Mouse (Mus musculus) ES-Bruce4 (cell line): ENCODE measurements around the gene Tmprss9. TPM values are rescaled to one million over a fixed set of nuclear protein-coding genes. Genes with fewer than 3 reads are reported as not detected.

Experiments
- H3K27ac ChIP-seq: 2 replicates; pipeline ENCODE4 v1.5.1; 2012; ENCODE audit warnings: low read length, inconsistent platforms; ENCODE audit not compliant: insufficient read depth
- H3K27me3 ChIP-seq: 2 replicates; pipeline ENCODE4 v1.6.1; 2012; ENCODE audit warnings: mild to moderate bottlenecking, low read length, inconsistent platforms; ENCODE audit not compliant: control insufficient read depth, poor library complexity, insufficient read depth, severe bottlenecking
- H3K36me3 ChIP-seq: 2 replicates; pipeline ENCODE4 v1.6.1; 2012; ENCODE audit warnings: inconsistent platforms, mild to moderate bottlenecking, low read length, moderate library complexity; ENCODE audit not compliant: control insufficient read depth, poor library complexity, insufficient read depth, severe bottlenecking
- H3K4me1 ChIP-seq: one replicate; pipeline ENCODE4 v1.8.1; 2011; ENCODE audit warnings: low read length; ENCODE audit not compliant: control insufficient read depth, insufficient read depth
- H3K4me3 ChIP-seq: 2 replicates; pipeline ENCODE4 v1.5.1; 2011; ENCODE audit warnings: low read depth, mild to moderate bottlenecking, low read length
- H3K9ac ChIP-seq: 2 replicates; pipeline ENCODE4 v1.6.1; 2012; ENCODE audit warnings: low read depth, mild to moderate bottlenecking, inconsistent platforms; ENCODE audit not compliant: poor library complexity, severe bottlenecking
- H3K9me3 ChIP-seq: replicated peaks from 2 replicates; pipeline ENCODE4 v1.6.1; 2012; ENCODE audit warnings: mild to moderate bottlenecking, low read length, inconsistent platforms; ENCODE audit not compliant: control insufficient read depth, poor library complexity, insufficient read depth, severe bottlenecking
- CTCF ChIP-seq: IDR thresholded peaks from one replicate; pipeline ENCODE4 v1.8.1; 2011; ENCODE audit warnings: low read depth, low read length
- EP300 ChIP-seq: IDR thresholded peaks from 2 replicates; pipeline ENCODE4 v1.6.1; 2011; ENCODE audit warnings: low read depth, low read length; ENCODE audit not compliant: insufficient read depth
- POLR2A ChIP-seq: IDR thresholded peaks from one replicate; pipeline ENCODE4 v1.8.1; 2011; ENCODE audit warnings: low read length; ENCODE audit not compliant: insufficient read depth
- polyA plus RNA-seq: library from polyadenylated mRNA; stranded (reverse); fragments of >200 nt; gene quantifications from 2 replicates; pipeline ENCODE4 v1.2.4, GENCODE M21; 2011; ENCODE audit warnings: low read depth; ENCODE audit not compliant: missing spikeins, insufficient read depth, insufficient read length

Tmprss9 gene
- polyA plus RNA-seq, 1 experiment, result 0.22 TPM

DNA sequence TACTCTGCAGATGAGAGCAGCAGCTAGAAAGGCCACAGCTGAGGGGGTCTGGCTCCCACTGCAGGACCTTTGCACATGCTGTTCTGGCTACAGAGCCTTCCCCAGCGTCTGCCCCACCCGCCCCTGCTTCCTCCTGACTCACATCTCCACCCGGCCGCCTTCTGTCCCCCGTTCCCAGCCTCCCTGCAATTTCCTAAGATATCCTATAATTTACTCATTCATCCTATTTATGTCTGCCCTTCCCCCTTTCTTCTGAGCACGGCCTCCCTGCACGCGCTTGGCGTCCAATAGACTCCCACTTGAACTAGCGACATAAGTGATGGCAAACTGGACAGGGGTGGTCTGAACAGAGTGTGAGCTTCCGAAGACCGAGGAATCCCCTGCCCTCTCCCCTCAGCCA is 25.9 kb upstream of the Tmprss9 start:
- H3K9me3 ChIP-seq, result no peaks in the 10 kb centered on the region
- peaks cover 3% of the 10 kb centered on the region for H3K4me1 ChIP-seq
- H3K27ac ChIP-seq, result no peak overlapping the region
- H3K4me3 ChIP-seq, result no peak overlapping the region
- TF ChIP-seq POLR2A (no peak), EP300 (no peak), CTCF (no peak)
- H3K36me3 ChIP-seq, result no peaks in the 10 kb centered on the region
- no peak overlapping the region for H3K9ac ChIP-seq
- no peaks in the 10 kb centered on the region for H3K27me3 ChIP-seq

- H3K4me1 ChIP-seq, result peaks cover 3% of the 10 kb centered on the region
- no peak overlapping the region for H3K27ac ChIP-seq
- H3K27me3 ChIP-seq, result no peaks in the 10 kb centered on the region
Observed at GRCm38 (mm10) chr10:80848571-80848970, 23.1 kb upstream of the Tmprss9 start.

DNA sequence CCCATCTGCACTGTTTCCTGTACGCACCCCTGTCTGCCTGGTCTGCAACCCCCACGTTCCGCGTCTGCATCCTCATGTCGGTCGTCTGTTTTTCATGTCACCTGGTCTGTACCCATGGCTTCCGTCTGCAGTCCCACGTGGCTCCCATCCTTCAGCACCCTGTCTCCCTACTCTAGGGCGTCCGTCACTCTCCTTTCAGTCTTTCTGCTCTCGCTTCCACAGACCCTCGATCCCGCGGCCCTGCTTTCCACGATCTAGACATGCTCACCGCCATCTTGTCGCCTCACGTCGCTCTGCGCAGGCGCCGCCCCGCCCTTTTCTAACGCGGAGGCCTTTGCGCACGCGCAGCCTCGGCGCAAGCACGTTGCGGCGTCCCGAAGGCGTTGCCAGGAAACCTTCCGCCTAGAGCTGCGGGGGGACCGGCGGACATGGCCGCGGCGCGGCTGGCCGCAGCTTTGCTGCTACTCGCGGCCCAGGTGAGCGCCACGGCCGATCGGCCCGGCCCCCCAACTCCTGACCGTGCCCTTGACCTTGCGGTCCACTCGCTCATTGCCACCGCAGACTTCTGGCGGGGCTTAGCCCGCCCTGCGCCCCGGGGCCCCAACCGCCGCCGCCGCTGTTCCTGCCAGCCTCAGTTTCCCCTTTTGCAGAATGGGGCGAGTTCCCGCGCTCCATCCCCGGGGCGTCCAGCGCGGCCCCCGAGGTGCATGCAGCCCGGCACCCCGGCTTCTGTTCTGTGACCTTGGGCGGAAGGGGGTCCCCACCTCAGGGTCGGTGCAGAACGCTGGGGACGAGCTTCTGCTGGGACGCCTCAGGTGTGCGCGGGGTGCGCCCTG is 16.5 kb upstream of the Tmprss9 start, which contains the start of the genes Lsm7 and Sppl2b:
Lsm7 (minus strand) TSS at position 297 of the 836 bp plus-strand sequence.
Sppl2b (plus strand) TSS at position 363 of the 836 bp plus-strand sequence.
- H3K4me1 ChIP-seq, result no peaks in the 10 kb centered on the region
- H3K9me3 ChIP-seq, result no peaks in the 10 kb centered on the region
- peak within 1 kb of the TSS; percentile 43 for H3K9ac ChIP-seq
- H3K4me3 ChIP-seq, result peak within 1 kb of the TSS; percentile 87
- no peaks in the 10 kb centered on the region for H3K27me3 ChIP-seq
- H3K36me3 ChIP-seq, result 0 out of 2 replicates have a peak, but pooled peaks cover 3% of the 10 kb centered on the region
- H3K27ac ChIP-seq, result no peak within 1 kb of the TSS
- TF ChIP-seq POLR2A (peak; percentile 77), EP300 (0 out of 2 replicates have a peak, but pooled peaks have one; percentile 16), CTCF (no peak)

More at GRCm38 (mm10) chr10:80848571-80848970, 23.1 kb upstream of the Tmprss9 start:
- Histone ChIP-seq H3K36me3 (0 out of 2 replicates have a peak, but pooled peaks cover 3% of the 10 kb centered on the region), H3K4me3 (no peak overlapping the region), H3K9me3 (no peaks in the 10 kb centered on the region), H3K9ac (no peak overlapping the region)
- TF ChIP-seq POLR2A, result no peak
- no peak for TF ChIP-seq EP300
- no peak for TF ChIP-seq CTCF

DNA sequence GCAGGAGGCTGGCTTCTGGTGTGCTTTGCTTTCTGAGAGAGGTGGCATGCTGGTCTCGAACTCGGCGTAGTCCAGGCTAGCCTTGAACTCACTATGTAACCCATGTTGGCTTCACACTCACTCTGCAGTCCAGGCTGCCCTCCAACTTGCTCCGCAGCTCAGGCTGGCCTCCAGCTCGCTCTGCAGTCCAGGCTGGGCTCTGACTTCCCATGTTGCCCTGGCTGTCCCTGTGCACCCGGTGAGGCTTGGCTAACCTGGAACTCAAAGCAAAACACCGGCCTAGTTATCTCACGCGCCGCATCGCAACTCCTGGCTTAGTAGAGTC is 15.9 kb upstream of the Tmprss9 start:
- TF ChIP-seq CTCF (no peak), POLR2A (no peak), EP300 (no peak)
- Histone ChIP-seq H3K4me3 (peak overlapping the region; percentile 54), H3K9me3 (no peaks in the 10 kb centered on the region), H3K4me1 (no peaks in the 10 kb centered on the region), H3K27ac (no peak overlapping the region), H3K27me3 (no peaks in the 10 kb centered on the region), H3K36me3 (0 out of 2 replicates have a peak, but pooled peaks cover 3% of the 10 kb centered on the region), H3K9ac (peak overlapping the region; percentile 43)

GRCm38 (mm10) chr10:80856267-80856666 is 15.4 kb upstream of the Tmprss9 start:
- Histone ChIP-seq H3K27ac (no peak overlapping the region), H3K4me1 (no peaks in the 10 kb centered on the region), H3K9me3 (no peaks in the 10 kb centered on the region), H3K9ac (no peak overlapping the region), H3K27me3 (no peaks in the 10 kb centered on the region), H3K4me3 (no peak overlapping the region), H3K36me3 (0 out of 2 replicates have a peak, but pooled peaks cover 3% of the 10 kb centered on the region)
- TF ChIP-seq EP300 (no peak), POLR2A (no peak), CTCF (no peak)

DNA sequence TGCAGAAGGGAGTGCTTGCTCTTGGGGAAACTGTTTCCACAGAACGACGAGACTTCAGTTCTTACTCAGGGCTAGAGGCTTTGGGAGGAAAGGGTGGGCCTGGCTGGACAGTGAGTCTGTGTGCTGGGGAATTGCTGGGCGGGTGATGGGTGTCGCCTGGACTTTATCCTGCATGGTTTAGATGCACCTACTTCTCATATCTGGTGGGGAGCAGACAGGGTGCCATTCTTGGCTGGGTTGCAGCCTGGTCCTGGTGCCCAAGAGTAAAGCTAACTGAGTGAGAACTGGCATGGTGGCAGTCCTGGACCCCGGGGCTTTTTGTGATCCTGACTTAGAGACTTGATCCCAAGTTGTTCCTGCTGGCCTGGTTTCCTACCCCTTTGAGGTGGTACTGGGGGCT is 14.7 kb upstream of the Tmprss9 start:
- Histone ChIP-seq H3K9ac (no peak overlapping the region), H3K27ac (no peak overlapping the region)

More for the DNA sequence above, 14.7 kb upstream of the Tmprss9 start:
- Histone ChIP-seq H3K4me3 (no peak overlapping the region), H3K27me3 (no peaks in the 10 kb centered on the region), H3K4me1 (no peaks in the 10 kb centered on the region), H3K36me3 (0 out of 2 replicates have a peak, but pooled peaks cover 3% of the 10 kb centered on the region), H3K9me3 (no peaks in the 10 kb centered on the region)
- TF ChIP-seq POLR2A, result no peak
- no peak for TF ChIP-seq CTCF
- no peak for TF ChIP-seq EP300
